Mouse (Mus musculus) thymus, postnatal 36 days (tissue): ENCODE data around the gene D130043K22Rik.
"Not testable (repeated sequence)": the region's sequence is repeated elsewhere in the genome, so short reads cannot be mapped to it uniquely, and the experiment has no call there.

ENCODE experiments used
- DNase-seq, 2 experiments: peaks; one replicate each; pipeline ENCODE4 v3.0.0; 2022; ENCODE audit warnings: mixed read lengths in 2 of 2

The D130043K22Rik gene

DNA sequence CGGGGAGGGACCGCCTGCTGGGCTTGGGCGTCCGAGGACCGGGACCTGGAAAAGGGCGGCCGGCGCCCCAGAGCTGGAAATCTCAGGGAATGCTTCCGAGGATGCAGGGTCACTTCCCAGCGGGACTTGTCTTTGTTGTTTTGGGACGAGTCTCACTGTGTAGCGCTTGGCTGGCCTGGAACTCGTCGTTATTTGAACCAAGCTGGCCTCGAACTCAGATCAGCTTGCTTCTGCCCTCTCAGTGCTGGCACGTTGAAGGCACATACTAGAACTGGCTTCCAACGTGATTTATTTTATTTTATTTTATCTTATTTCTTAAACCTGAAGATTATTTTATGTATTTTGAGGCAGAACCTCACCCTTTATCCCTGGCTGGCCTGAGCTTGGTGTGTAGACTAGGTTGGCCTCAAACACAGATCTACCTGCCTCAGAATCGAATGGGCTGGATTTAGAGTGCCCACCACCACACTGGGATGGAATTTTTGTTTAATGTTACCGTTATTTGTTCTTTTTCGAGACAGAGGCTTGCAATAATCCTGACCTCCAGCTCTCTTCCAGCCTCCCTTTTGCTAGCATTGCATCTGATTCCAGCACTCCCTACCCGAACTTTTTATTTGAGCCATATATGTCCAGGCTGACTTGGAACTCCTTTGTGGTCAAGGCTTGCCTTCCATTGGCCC lies 12.7 kb upstream of the D130043K22Rik start:
- no peak for DNase-seq

DNA sequence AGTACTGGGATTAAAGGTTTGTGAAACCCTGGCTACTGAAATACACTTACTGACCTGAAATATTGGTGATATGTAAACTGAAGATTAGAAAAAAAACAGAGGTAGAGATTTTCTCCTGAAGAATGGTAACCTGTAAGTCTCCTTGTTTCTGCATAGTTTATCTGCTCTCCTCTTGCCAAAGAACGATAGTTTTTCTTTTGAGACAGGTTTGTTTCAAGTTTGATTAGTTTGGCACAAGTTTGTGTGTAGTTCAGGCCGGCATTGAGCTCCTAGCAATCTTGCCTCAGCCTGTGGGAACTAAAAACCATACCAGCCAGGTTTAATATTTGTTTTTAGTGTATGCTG lies 12.2 kb upstream of the D130043K22Rik start:
- DNase-seq = no peak

DNA sequence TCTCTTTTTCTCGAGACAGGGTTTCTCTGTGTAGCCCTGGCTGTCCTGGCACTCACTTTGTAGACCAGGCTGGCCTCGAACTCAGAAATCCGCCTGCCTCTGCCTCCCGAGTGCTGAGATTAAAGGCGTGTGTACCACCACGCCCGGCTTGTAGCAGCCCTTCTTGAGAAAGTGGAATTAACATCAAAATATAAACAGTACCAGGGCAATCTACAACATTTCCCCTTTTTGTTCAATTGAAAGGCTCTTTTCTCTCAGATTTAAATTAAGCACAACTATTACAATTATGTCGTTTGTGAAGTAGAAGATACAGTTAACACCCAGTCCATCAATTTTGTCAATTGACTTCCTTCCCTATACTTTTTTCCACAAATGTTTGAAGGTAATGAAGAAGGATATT lies 7.2 kb upstream of the D130043K22Rik start:
- DNase-seq = not testable (repeated sequence)

DNA sequence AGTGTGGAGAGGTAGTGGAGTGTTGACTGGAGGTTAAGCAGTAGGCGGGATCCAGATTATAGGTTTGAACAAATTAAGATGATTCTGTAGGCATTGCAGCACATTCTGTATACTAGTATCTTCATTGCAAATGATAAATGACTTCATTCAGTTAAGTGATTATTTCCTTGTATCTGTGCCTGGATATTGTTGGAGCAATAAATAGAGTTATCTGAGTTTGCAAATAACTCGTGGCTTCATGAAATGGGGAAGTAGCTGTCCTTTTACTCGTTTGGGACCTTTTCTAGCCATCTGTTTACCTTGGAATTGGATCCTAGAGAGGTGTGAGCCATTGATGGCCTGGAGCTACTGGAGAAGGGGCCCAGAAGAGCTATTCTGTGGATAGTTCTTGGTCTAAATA lies 5.1 kb upstream of the D130043K22Rik start:
- no peak for DNase-seq

DNA sequence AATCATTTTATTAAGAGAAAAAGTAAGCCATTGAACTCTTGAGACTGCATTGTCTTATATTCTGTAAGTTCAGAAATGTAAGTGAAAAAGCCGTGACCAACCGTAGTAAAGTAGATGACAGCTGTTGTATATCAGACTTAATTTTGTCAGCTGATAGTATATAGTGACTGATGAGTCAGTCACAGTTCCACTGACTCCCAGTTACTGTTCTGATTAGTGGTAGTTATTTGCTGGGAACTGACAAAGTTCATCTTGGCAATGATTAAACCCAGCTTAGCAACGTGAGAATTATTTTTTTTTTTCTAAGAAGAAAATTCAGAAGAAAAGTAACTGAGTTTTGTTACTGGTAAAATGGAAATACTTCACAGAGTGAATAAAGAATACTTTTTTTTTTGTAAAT lies 3.2 kb upstream of the D130043K22Rik start:
- no peak for DNase-seq

DNA sequence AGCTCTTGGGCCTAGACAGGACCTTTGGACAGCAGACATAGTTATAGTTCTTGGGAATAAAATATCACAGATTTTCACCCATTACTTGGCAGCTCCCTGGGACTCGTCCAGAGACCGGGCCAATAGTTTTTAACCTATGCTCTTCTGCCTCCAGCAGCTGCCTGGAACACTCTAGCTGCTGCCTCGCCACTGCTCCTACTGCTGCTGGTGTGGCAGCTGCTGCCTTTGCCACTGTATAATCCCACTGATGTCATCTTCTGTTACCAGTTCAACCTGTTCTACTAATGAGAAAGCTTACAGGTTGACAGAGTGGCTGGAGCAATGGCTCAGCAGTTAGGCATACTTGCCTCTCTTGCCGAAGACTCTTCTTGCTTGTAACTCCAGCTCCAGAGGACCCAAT lies 4.4 kb downstream of the D130043K22Rik start:
- no peak for DNase-seq

DNA sequence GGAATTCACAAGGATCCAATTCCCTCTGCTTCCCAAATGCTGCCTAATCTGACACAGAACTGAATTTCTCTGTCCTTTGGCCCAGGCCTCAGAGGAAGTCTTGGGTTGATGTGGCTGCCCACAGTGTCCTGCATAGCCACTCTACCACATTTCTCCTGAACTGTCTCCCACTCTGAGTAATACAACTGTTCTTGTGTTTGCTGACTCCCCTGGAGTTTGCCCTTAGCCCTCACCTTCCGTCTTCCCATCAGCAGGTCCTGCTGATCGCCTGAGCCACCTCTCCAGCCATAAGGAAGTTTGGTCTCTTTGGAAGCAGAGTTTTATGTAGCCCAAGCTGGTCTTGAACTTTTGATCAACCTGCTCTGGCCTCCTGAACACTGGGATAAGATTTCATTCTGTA lies 7.1 kb downstream of the D130043K22Rik start:
- no peak for DNase-seq

DNA sequence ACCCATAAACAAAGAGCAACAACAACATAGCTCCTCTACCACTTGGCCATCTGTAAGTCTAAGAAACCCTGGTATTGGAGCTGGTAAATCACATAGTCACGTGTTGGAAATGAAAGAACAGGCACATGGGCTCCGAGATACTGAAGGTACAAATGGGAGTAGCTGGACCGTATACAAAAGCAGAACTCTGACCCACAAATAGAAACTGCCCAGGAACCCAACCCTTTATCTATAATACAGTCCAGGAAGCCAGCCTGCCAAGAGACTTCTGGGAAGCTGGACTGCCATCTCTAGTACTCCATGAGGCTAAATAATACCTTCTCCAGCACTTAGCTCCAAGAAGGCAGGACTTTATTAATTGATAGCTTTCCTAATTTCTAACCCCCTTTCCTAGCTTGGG lies 7.6 kb downstream of the D130043K22Rik start:
- no peak for DNase-seq

DNA sequence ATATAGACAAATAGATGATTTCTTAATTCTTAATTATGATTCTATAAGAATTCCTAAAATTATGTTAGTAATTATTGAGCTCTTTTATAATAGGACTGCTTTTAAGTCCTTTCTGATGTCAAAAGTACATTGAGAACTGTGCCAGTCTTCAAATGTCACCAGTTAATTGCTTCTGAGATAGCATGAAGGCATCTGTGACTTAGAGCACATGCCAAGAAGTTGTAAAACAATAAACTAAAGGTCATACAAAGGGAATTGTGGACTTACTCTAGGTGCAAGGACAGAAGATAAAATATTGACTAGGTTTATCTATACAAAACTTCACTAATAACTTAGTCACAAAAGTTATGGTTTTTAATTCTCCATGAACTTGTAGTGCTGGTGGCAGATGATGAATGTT lies 14.2 kb downstream of the D130043K22Rik start:
- DNase-seq = no peak

DNA sequence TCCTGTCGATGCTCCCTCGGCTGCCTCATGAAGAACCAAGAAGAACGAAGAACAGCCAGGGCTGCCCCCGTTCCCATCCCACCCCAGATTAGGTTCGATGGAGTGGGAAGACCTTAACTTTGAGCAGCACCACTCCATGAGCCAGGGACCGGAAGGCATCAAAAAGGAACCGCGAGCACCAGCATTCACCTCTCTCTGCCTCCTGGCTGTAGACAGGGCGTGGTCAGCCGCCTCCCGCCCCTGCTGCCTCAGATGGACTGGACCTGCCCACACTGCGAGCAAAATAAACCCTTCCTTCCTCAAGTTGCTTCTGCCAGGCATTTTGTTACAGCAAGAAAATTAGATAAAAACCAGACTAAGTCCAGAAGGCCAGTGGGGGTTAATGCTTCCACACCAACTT lies 16.1 kb downstream of the D130043K22Rik start:
- DNase-seq = no peak

DNA sequence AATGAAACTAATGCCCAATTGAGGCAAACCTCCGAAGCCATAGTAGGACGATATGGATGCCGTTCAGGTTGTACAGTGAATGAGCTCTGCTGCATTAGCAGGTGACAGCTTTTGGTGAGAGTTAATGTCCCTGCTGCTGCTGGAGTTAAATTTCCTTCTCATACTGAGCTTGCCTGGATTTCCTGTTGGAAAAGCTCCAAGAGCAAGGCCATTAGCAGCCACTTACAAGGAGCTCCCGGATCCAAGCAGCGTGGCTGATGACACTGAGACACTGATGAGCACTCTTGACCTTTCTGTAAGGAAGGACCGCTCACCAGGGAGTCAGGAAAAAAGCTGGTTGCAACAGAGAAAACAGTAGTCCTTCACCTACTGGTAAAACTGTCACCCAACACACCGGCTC lies 17.1 kb downstream of the D130043K22Rik start:
- DNase-seq = no peak

DNA sequence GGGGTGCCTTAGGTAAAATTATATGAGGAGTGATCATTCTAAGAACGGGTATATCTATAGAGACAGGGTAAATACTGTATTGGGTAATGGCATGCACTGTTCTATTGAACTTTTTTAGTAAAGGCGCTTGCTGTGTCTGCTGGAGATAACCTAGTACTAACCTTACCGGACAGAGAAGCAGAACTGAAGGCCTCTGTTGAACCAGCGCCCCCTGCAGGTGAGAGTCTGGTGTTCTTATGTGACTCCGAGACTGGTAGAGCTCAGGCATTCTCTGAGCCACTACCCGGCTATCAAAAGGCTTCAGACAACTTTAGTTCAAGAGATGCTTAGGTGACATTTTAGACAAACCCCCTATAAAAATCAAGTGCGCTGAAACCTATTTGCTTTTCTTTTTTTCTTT lies 17.6 kb downstream of the D130043K22Rik start:
- peak; percentile 59 to 67 for DNase-seq

DNA sequence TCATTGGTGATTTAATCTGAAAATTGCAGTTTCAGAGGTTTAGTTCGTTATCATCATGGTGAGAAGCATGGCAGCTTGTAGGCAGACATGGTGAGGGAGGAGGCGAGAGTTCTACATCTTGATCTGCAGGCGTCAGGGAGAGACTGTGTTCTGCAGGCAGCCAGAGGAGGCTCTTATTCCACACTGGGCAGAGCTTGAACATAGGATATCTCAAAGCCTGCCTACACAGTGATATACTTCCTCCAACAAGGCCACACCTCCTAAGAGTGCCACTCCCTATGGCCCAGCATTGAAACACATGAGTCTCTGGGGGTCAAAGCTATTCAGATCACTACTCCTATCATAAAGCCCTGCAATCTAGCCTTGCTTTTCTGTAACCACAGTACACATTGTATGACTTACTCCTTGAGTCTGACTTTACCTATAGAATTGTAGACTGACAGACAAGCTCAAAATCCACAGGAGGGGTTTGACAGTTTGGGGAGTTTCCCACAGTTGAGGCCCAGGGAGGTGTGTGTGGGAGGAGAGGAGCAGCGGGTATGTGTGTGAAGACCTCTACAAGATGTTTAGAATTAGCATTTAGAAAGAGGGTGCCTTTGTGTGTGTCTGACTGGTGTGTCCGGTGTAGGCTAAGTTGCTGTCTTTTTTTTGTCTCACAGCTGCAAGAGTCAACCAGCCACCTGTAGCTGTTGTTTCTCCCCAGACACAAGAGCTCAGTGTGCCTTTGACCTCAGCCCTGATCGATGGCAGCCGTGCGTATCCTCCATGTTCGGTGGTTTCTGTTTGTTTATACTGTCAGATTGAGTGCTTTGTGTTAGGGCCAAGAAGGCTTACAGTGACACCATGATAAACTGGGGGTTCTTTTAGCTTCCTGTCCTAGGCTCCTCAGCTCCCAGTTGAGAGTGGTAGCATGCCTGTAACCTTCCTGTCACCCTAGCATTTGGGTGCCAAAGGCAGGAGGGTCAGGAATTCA lies 21.8 kb downstream of the D130043K22Rik start:
- no peak for DNase-seq

DNA sequence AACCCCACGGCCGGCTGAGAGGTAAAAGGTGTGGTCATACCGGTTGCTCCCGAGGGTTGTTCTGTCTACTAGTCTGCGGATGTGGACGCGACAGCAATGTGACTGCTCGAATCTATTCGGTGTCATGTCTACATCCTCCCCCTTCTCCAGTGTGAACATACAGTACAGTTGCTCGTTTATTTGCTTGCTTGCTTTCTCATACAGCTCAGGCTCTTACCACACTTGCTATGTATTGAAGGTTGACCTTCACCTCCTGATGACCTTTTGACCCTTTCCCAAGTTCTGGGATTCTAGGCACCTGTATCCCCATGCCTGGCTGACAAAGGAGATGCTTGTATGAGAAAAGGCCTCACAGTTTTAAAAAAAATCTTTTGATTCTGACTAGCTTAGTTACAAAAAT lies 22.9 kb downstream of the D130043K22Rik start:
- DNase-seq = no peak

DNA sequence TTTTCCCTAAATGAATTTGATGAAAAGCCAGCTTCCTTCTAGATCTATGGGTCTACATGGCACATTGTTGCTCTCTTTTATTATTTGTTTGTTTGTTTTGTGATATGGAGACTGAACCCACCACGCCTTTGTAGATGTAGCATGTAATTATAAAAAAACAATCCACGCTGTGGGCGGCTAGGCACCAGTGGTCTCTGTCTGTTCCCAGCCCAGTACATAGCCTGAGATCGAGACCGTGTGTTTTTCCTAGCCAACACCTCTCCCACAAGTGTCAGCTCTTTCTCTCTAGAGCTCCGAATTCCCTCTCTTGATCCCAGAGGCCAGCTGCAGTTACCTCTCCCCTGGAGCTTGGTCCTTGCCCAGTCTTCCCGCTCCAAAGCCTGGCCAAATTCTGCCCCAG lies 23.3 kb downstream of the D130043K22Rik start:
- no peak for DNase-seq

DNA sequence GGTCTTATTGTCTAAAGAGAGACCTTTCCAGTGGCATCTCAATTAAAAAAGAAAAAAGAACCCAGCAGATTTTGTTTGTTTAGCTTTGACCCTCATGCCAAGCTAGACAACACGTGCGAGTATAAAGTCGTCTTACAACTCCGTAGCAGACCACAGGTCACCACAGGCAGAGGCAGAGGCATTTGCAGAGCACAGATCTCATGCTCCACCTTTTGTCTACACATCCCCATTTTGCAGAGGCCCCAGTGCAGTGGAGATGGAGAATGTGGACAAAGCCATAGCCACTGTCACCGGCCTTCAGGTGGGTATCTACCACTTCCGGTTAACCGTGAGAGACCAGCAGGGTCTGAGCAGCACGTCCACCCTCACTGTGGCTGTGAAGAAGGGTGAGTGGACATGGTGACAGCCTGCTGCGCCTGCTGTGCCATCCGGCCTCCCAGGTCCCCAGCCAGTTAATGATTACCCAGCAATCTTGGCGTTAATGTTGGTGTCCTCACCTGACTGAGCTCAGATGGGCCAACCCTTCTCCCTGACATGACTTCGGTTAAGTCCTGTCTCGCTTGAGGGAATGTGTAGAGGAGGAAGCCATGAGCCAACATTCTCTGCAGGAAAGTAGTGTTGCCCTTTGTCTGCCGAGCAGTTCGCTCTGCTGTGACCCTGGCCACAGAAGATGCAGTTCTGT lies 34.6 kb downstream of the D130043K22Rik start:
- DNase-seq = no peak

DNA sequence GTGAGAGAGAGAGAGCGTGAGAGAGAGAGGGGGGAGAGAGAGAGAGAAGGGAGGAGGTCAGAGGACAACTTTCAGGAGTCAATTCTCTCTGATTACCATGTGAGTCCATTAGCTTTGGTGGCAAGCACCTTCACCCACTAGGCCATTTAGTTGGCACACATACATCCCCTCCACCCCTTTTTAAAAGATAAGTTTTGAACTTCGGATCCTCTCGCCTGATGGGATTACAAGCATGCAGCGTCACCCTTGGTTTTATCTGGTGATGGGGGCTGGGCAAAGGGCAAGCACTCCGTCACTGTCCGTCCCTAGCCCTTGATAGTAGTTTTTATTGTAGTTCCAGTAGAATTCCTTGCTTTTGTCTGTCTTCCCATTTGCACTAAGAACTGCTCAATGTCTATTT lies 35.3 kb downstream of the D130043K22Rik start:
- DNase-seq = no peak

DNA sequence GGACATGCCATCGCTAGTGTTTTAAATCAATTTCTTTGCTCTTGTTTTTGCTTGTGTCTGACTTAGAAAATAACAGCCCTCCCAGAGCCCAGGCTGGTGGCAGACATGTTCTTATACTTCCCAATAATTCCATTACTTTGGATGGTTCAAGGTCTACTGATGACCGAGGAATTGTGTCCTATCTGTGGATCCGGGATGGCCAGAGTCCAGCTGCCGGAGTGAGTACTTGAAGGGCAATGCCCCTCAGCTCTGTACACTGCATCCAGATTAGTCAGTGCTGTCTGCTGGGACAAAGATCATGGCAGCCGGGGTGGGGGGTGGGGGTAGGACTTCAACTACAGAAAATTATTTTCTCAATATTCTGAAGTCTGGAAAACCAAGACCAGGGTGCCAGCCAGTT lies 35.8 kb downstream of the D130043K22Rik start:
- no peak for DNase-seq

DNA sequence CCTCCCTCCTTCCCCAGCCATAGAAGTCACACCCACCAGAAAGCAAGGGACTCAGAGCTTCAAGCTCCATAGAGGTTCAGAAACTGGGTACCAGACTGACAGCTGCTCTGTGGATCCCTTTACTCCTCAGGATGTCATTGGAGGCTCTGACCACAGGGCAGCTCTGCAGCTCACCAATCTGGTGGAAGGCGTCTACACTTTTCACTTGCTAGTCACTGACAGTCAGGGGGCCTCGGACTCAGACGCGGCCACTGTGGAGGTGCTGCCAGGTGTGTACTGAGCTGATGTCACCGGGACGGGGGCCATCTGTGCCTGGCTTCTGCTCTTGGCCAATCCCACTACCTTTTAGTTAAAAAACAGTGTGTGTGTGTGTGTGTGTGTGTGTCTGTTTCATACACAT lies 37.5 kb downstream of the D130043K22Rik start:
- peak; percentile 15 to 27 for DNase-seq

DNA sequence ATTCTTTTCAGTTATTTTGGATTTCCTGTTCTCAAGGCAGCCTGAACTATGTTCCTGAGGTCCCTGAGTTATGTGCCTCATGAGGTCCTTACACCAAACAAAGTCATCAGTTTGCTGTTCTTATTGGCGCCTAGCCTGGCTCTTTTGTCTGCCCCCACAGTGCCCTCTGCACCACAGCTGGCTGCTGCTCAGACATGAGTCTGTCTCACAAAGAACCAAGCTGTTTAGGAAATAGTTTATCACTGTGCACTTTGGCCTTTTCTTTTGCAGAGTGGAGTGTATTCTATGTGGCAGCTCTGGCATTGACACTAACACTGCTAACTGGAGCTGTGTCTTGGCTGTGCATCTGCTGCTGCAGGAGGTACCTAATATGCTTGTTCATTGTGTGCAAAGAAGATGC lies 44.6 kb downstream of the D130043K22Rik start:
- DNase-seq = no peak

DNA sequence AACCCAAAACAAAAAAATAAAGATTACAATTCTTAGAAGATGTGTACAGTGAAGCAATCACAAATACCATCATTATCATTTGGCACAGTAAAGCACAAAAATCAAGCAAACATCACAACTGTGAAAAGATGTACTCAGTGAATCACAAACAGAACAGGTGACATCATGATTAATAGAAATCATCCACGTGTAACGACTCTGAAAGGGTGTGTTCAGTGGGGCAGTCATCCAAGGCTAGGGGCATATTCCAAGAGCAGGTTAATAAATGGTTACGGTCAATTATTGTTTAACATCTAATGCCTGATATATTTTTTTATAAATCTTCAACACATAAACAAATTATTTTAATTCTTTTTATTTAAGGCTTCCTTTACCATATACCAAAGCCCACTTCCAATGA lies 47.6 kb downstream of the D130043K22Rik start:
- DNase-seq = no peak

DNA sequence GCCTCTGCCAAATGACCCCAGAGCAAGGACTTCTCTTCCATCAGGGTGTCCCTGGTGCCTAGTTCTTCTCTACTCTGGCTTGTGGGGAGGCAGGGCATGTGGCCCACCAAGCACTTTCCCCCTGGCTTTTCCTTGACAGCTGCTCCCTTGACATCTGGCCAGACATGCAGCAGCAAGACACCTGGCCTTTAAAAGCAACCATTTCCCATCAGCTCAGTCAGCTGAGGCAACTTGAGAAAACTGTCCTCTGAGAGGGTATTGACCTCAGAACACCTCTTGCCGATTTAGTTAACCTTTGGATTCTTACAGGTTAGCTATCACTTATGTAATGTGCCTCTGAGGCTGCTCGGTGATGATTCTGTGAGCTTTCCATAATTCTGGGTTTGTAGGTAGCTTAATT lies 48.9 kb downstream of the D130043K22Rik start:
- DNase-seq = no peak

DNA sequence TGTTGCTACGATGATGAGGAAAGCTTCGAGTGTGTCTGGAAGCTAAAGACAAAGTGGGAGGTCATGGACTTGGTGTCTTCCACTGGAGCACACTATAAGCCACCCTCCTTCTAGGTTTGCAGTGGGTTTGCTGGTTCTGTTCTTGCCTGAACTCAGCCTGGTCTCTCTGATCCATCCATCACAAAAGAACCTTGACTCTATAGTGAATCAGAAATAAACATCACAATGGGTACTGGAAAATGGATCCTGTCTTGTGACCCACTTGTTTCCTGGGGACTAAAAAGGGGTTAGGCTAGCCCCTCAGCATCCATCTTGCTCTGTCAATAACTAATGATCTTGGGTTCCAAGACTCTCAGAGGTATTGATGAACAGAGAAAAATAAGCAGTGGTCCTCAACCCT lies 57.0 kb downstream of the D130043K22Rik start:
- no peak for DNase-seq

DNA sequence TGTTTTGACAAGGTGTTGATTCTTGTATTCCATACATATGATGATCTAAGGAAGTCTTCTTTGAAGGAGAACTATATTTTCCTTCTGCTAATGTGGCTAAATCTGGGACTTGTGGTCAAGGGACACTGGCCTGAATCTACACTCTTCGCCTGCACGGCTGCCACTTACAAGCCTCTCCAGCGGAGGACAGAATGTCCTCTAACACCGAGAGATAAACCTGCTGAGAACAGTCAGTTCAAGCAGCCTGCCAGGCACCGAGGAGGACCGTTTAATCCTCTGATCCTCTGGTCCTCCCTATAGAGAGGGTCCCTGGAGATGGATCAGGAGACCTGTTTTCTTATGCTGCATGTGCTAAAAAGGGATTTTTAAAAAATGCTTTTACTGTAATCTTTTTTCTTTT lies 58.5 kb downstream of the D130043K22Rik start:
- no peak for DNase-seq
